Mouse (Mus musculus): ENCODE results near the gene Nfatc2ip.

DNA sequence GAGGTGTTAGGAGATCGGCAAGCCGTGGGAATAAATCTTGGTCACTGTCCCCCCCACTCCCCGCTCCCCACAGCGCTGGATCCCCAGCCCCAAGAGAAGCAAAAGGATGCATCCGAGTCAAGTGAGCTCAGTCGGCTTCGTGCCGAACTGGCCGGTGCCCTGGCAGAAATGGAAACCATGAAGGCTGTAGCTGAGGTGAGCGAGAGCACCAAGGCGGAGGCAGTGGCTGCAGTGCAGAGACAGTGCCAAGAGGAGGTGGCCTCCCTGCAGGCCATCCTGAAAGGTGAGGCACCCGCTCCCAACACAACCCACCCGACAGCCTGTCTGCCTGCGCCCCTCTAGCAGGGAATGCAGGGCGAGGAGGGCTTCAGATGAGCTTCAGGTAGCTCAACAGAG, 33.0 kb upstream of the Nfatc2ip start:
- no peak for TF ChIP-seq CTCF (IDR thresholded peaks at IDR 0.05; ENCODE audit: extremely low read depth, insufficient read depth, low read length)
- TF ChIP-seq POLR2A (IDR thresholded peaks at IDR 0.05; ENCODE audit: extremely low read depth, insufficient read depth, low read length), result no peak

Data from cortical plate, adult 2 months (tissue).